Mouse (Mus musculus) forebrain, embryonic 14.5 days (tissue): ENCODE measurements around the gene Gng8. TPM values are rescaled to one million over a fixed set of nuclear protein-coding genes. Genes with fewer than 3 reads are reported as not detected.

Experiments
- ATAC-seq: fragments of 200-750 bp; cut with Nextera tagmentation; 2 replicates; pipeline ENCODE4 v1.8.0; 2017; ENCODE audit warnings: mild to moderate bottlenecking, moderate library complexity
- DNase-seq: peaks from one replicate; pipeline ENCODE4 v3.0.0-alpha.2; 2015; ENCODE audit warnings: low spot score
- H3K27ac ChIP-seq: fragments of 300-500 bp; sonication (generic); 2 replicates; pipeline ENCODE4 v1.5.1; 2014; ENCODE audit warnings: low read depth, mild to moderate bottlenecking, control low read depth, low read length, moderate library complexity
- H3K27me3 ChIP-seq: fragments of 300-500 bp; sonication (generic); replicated peaks from 2 replicates; pipeline ENCODE4 v1.6.1; 2014; ENCODE audit warnings: low read length, control low read depth, mixed read lengths; ENCODE audit not compliant: control insufficient read depth, insufficient read depth
- H3K36me3 ChIP-seq: fragments of 300-500 bp; sonication (generic); 2 replicates; pipeline ENCODE4 v1.6.1; 2014; ENCODE audit warnings: low read length, control low read depth; ENCODE audit not compliant: control insufficient read depth, insufficient read depth
- H3K4me1 ChIP-seq: fragments of 300-500 bp; sonication (generic); 2 replicates; pipeline ENCODE4 v1.6.1; 2014; ENCODE audit warnings: antibody characterized with exemption, low read length, control low read depth; ENCODE audit not compliant: control insufficient read depth, insufficient read depth
- H3K4me2 ChIP-seq: fragments of 300-500 bp; sonication (generic); 2 replicates; pipeline ENCODE4 v1.6.1; 2014; ENCODE audit warnings: mild to moderate bottlenecking, control low read depth, low read length
- H3K4me3 ChIP-seq: fragments of 300-500 bp; sonication (generic); 2 replicates; pipeline ENCODE4 v1.5.1; 2014; ENCODE audit warnings: low read depth, low read length, control low read depth
- H3K9ac ChIP-seq: fragments of 300-500 bp; sonication (generic); 2 replicates; pipeline ENCODE4 v1.6.1; 2014; ENCODE audit warnings: mild to moderate bottlenecking, low read length, control low read depth, moderate library complexity
- H3K9me3 ChIP-seq: fragments of 300-500 bp; sonication (generic); replicated peaks from 2 replicates; pipeline ENCODE4 v1.6.1; 2016; ENCODE audit warnings: low read length, control low read depth, mixed read lengths; ENCODE audit not compliant: control insufficient read depth
- WGBS: fragments of 180-500 bp; shearing (Covaris S2); extraction: QIAGEN DNeasy Blood & Tissue Kit; methylation state at CpG from one replicate; pipeline ENCODE4 v1.1.7; 2014; 5-methylcytosine and 5-hydroxymethylcytosine counted together
- polyA plus RNA-seq: library from polyadenylated mRNA; unstranded; fragments of >200 nt; fragmentation: Nextera tagmentation; extraction: Ambion mirVana; gene quantifications from 2 replicates; pipeline ENCODE4 v1.2.1, GENCODE M21; 2014

Gene Gng8
- polyA plus RNA-seq, 1 experiment from 2014 or later, result 11.0 TPM

- 16% methylated on average over 5 of the region's 5 CpGs for WGBS
- DNase-seq, result no peak
- peaks cover 2% of the 10 kb centered on the region; the same call in 1 of the 2 replicates for H3K9me3 ChIP-seq
- no peak for ATAC-seq
- H3K4me2 ChIP-seq, result no peak overlapping the region
- H3K27ac ChIP-seq, result no peak overlapping the region
- H3K27me3 ChIP-seq, result peaks cover 17% of the 10 kb centered on the region
- H3K36me3 ChIP-seq, result 0 out of 2 replicates have a peak, but pooled peaks cover 5% of the 10 kb centered on the region
- peaks cover 20% of the 10 kb centered on the region for H3K4me1 ChIP-seq
- peak overlapping the region; percentile 26; the same call in 1 of the 2 replicates for H3K9ac ChIP-seq
- no peak overlapping the region for H3K4me3 ChIP-seq
These were observed 11.0 kb upstream of the Gng8 start for GRCm38 (mm10) chr7:16880615-16881014.

- no peak overlapping the region for H3K27ac ChIP-seq
- peaks cover 5% of the 10 kb centered on the region; the same call in 1 of the 2 replicates for H3K4me1 ChIP-seq
- no peak overlapping the region for H3K9ac ChIP-seq
- H3K4me2 ChIP-seq, result no peak overlapping the region
- H3K9me3 ChIP-seq, result peaks cover 8% of the 10 kb centered on the region; the same call in 1 of the 2 replicates
- peaks cover 26% of the 10 kb centered on the region for H3K27me3 ChIP-seq
- ATAC-seq (no peak), DNase-seq (no peak)
- WGBS, result 92% methylated on average over 6 of the region's 6 CpGs
- no peak overlapping the region for H3K4me3 ChIP-seq
- H3K36me3 ChIP-seq, result peaks cover 17% of the 10 kb centered on the region; the same call in 1 of the 2 replicates
These were observed 8.4 kb upstream of the Gng8 start for GRCm38 (mm10) chr7:16883162-16883561.

GRCm38 (mm10) chr7:16884334-16884733 lies 7.3 kb upstream of the Gng8 start:
- 68% methylated on average over 4 of the region's 4 CpGs for WGBS
- Histone ChIP-seq H3K4me1 (peaks cover 5% of the 10 kb centered on the region; the same call in 1 of the 2 replicates), H3K36me3 (peaks cover 17% of the 10 kb centered on the region; the same call in 1 of the 2 replicates), H3K27ac (no peak overlapping the region), H3K4me3 (no peak overlapping the region), H3K9ac (no peak overlapping the region), H3K27me3 (peaks cover 26% of the 10 kb centered on the region), H3K9me3 (peaks cover 8% of the 10 kb centered on the region; the same call in 1 of the 2 replicates), H3K4me2 (no peak overlapping the region)
- DNase-seq (no peak), ATAC-seq (no peak)

GRCm38 (mm10) chr7:16885271-16885776 lies 6.3 kb upstream of the Gng8 start:
- no peak overlapping the region for H3K27ac ChIP-seq
- H3K4me3 ChIP-seq, result peak overlapping the region; percentile 34
- DNase-seq, result peak; percentile 48
- H3K27me3 ChIP-seq, result peaks cover 26% of the 10 kb centered on the region
- H3K36me3 ChIP-seq, result peaks cover 17% of the 10 kb centered on the region; the same call in 1 of the 2 replicates
- peaks cover 8% of the 10 kb centered on the region; the same call in 1 of the 2 replicates for H3K9me3 ChIP-seq
- peaks cover 3% of the 10 kb centered on the region; the same call in 1 of the 2 replicates for H3K4me1 ChIP-seq
- H3K9ac ChIP-seq, result no peak overlapping the region
- peak overlapping the region; percentile 38 for H3K4me2 ChIP-seq
- 13% methylated on average over 36 of the region's 95 CpGs for WGBS
- peak; percentile 64; the same call in 1 of the 2 replicates for ATAC-seq

GRCm38 (mm10) chr7:16885905-16886304 lies 5.7 kb upstream of the Gng8 start:
- Histone ChIP-seq H3K27ac (no peak overlapping the region), H3K4me2 (peak overlapping the region; percentile 38; the same call in 1 of the 2 replicates), H3K9ac (no peak overlapping the region), H3K36me3 (peaks cover 17% of the 10 kb centered on the region; the same call in 1 of the 2 replicates), H3K9me3 (peaks cover 8% of the 10 kb centered on the region; the same call in 1 of the 2 replicates), H3K4me1 (peaks cover under 1% of the 10 kb centered on the region; the same call in 1 of the 2 replicates), H3K4me3 (no peak overlapping the region), H3K27me3 (peaks cover 27% of the 10 kb centered on the region)
- ATAC-seq (0 out of 2 replicates have a peak, but pooled peaks have one; percentile 6), DNase-seq (no peak)
- WGBS, result 44% methylated on average over 54 of the region's 59 CpGs

- 49% methylated on average over 6 of the region's 6 CpGs for whole genome bisulfite sequencing
- DNase-seq (no peak), ATAC-seq (no peak)
- Histone ChIP-seq H3K4me2 (peak overlapping the region; percentile 16; the same call in 1 of the 2 replicates), H3K4me3 (no peak overlapping the region), H3K4me1 (peaks cover 19% of the 10 kb centered on the region), H3K9ac (no peak overlapping the region), H3K9me3 (peaks cover 7% of the 10 kb centered on the region; the same call in 1 of the 2 replicates), H3K27me3 (peaks cover 24% of the 10 kb centered on the region), H3K27ac (no peak overlapping the region), H3K36me3 (peaks cover 12% of the 10 kb centered on the region; the same call in 1 of the 2 replicates)
These were observed 1.1 kb upstream of the Gng8 start for GRCm38 (mm10) chr7:16890536-16890935.

- no peak for DNase-seq
- Histone ChIP-seq H3K4me1 (peaks cover 19% of the 10 kb centered on the region), H3K4me3 (no peak overlapping the region), H3K27ac (no peak overlapping the region), H3K4me2 (peak overlapping the region; percentile 16), H3K36me3 (peaks cover 9% of the 10 kb centered on the region; the same call in 1 of the 2 replicates), H3K27me3 (peaks cover 20% of the 10 kb centered on the region), H3K9me3 (peaks cover 2% of the 10 kb centered on the region; the same call in 1 of the 2 replicates), H3K9ac (no peak overlapping the region; the same call in 1 of the 2 replicates)
- no peak for ATAC-seq
- WGBS, result 3% methylated on average over 23 of the region's 23 CpGs
These were observed 642 bp upstream of the Gng8 start for GRCm38 (mm10) chr7:16890944-16891343.

GRCm38 (mm10) chr7:16892352-16892730 lies 755 bp downstream of the Gng8 start:
- Histone ChIP-seq H3K4me3 (no peak overlapping the region), H3K9ac (no peak overlapping the region), H3K9me3 (no peaks in the 10 kb centered on the region), H3K27ac (no peak overlapping the region), H3K36me3 (0 out of 2 replicates have a peak, but pooled peaks cover 3% of the 10 kb centered on the region), H3K4me1 (peaks cover 19% of the 10 kb centered on the region), H3K4me2 (peak overlapping the region; percentile 49; the same call in 1 of the 2 replicates), H3K27me3 (peaks cover 13% of the 10 kb centered on the region; the same call in 1 of the 2 replicates)
- ATAC-seq, result no peak
- no peak for DNase-seq
- 54% methylated on average over 9 of the region's 9 CpGs for WGBS

- DNase-seq (no peak), ATAC-seq (no peak)
- H3K4me3 ChIP-seq, result no peak overlapping the region
- no peaks in the 10 kb centered on the region for H3K36me3 ChIP-seq
- peaks cover 19% of the 10 kb centered on the region for H3K4me1 ChIP-seq
- H3K27ac ChIP-seq, result peak overlapping the region; percentile 39; the same call in 1 of the 2 replicates
- H3K27me3 ChIP-seq, result peaks cover 13% of the 10 kb centered on the region; the same call in 1 of the 2 replicates
- no peak overlapping the region for H3K9ac ChIP-seq
- peak overlapping the region; percentile 50; the same call in 1 of the 2 replicates for H3K4me2 ChIP-seq
- no peaks in the 10 kb centered on the region for H3K9me3 ChIP-seq
- WGBS, result 2% methylated on average over 6 of the region's 6 CpGs
These were observed 2.0 kb downstream of the Gng8 start for GRCm38 (mm10) chr7:16893612-16894011.
